Mouse (Mus musculus) v-Abl transformed pro-B cells (cell line): ENCODE results near the gene Sgca.

Experiments used
- in situ Hi-C, 2 experiments: fragments of 400-800 bp; cut with MboI; formaldehyde crosslinking; loops; one replicate each; pipeline ENCODE4 v1.15.1; 2025; ENCODE audit not compliant: unreplicated experiment in 2 of 2

Sgca gene

DNA sequence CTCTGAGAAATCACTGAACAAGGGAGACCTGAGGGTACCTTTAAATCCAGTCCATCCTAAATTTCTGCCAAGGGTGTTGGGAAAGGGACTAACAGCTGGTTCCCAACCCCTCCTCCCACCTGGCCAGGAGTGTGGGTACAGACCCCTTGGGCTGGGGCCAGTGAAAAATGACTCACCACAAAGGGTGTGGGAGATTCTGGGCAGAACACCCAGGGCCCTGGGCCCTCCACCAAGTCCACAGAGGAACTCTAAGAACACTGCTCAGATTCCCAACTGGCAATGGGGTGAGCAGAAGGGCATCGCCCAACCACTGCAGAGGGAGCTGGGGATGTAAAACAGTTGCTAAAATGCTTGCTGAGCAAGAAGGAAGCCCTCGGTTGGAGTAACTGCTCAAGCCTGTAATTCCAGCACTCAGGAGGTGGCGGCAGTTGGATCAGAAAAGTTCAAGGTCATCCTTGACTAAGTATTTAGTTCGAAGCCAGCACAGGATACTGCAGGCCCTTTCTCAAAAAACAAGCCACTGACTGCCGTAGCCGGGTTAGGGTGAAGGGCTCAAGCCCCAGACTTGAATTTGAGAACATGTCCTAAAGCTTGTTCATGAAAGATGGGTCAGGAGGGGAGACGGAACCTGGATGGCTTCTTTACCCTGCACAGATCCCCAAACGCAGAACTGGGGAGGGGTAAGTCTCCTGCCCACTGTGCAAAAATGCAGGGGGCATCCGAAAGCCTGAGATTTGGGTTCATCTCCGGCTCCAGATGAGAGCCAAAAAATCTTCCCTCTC is 12.8 kb upstream of the Sgca start:
- in situ Hi-C loops: no loop called here

DNA sequence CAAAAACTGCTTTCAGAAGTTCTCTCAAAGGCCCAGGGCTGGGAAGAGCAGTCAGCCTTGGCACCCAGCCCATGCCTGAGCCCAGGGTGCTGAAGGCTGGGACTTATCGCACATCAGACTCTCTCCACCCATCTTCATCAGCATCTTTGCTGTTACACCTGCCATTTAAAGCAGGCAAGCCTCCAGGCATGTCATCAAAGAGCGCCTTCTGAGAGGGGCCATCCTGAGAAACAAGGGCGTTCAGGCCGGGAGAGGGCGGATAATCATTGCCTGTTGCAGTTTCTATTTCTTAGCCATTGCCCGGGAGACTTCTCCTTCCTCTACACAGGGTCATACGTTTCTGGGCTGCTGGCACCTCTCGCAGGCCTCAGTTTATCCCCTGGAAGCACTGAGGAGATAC is 11.7 kb upstream of the Sgca start:
- in situ Hi-C loops: no loop called here

DNA sequence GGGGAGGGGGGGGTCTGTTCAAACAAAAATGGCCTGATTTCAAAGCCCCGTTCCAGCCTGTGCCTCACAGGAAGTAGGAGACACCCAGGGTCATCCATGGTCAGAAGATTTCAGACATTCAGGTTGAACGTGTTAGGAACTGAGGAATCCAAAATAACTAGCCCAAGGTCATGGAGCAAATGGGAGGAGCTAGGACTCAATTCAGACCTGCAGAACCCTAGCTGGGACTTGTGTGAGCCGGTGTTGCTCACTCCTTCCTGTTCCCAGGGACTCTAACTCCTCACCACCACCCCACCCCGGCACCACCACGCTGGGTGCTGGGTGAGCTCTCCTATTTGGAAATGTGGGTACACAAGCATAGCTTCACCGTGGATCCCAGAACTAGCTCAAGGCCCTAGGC is 11.2 kb upstream of the Sgca start:
- in situ Hi-C loops: no loop called here

DNA sequence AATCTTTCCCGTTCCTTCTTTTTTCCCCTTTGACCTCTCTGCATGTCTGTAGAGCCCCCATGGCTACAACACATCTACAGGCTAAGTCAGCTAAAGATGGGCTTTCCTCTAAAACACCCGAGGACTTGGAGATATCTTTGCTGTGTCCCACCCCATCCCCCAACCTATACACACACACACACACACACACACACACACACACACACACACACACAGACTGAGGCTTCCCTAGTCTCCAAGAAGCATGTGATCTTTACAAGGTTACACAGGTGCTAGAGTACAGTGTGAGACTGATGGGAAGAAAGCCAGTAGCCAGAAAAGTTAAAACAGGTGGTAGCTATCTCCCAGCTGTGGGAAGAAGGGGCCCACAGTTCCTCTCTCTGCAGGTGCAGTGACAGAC is 10.3 kb upstream of the Sgca start:
- in situ Hi-C loops: no loop called here

DNA sequence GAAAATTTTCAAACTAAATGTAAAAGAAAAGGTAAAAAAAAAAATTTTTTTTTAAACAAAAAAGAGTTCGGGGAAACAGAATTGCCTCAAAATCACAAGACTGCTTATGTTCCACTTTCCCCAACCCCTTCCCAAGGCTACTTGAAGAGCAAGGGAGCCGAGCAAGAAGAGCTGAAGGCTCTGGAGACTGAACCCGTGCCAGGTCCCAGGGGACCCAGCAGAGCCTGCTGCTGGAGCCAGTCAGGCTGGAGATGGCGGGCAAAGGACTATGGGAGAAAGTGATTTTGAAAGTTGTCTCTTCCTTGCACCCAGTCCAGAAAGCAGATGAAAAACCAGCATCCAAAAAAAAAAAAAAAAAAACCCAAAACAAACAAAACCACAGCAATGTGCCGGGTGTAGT is 9.7 kb upstream of the Sgca start:
- in situ Hi-C loops: no loop called here

DNA sequence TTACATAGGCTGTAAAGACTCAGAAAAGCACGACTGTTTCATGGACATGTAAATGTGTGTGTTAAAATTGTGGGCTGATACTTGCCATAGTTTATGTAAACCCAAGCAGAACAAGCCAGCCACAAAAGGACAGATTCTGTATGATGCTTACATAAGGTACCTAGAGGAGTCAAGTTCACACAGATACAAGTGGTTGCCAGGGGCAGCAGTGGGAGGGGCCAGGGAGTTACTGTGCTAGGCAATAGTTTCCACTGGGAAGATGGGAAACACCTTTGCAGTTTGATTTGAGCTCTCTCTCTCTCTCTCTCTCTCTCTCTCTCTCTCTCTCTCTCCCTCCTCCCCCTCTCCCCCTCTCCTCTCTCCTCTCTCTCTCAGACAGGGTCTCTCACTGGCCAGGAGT is 9.0 kb upstream of the Sgca start:
- in situ Hi-C loops: no loop called here

DNA sequence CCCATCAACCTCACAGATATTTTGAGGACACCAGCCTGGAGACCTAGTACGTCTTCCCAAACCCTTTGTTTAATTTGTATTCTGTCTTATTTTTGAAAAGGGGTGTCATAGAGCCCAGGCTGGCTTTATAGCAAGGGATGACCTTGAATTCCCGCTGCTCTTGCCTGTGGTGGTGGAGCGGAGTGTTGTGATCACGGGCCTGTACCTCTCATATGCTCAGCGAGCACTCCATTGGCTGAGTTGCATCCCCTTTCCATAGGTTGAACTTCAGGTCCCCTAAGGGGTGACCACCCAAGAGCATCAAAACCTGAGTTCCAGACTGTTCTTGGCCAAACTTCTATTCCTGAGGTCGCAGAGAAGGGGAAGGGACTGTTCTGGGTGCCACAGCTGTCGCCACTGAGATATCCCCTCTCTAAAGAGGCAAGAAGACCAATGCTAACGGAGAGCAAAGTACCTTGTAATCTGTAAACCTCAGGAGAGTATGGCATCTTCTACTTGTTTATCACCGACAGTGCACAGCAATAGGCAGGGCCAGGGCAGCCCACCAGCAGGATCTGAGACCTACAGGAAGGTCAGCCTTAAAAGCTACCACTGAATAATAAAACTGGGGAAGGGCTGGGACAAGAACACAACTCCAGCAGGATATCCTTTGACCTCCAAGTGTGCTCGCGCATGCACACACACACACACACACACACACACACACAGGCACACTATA is 3.5 kb upstream of the Sgca start:
- in situ Hi-C loops: loop anchor here in 1 of 2 experiments (10.0 kb wide), 1 partner anchor 65 kb away; the partner anchor contains the start of gene Pdk2

DNA sequence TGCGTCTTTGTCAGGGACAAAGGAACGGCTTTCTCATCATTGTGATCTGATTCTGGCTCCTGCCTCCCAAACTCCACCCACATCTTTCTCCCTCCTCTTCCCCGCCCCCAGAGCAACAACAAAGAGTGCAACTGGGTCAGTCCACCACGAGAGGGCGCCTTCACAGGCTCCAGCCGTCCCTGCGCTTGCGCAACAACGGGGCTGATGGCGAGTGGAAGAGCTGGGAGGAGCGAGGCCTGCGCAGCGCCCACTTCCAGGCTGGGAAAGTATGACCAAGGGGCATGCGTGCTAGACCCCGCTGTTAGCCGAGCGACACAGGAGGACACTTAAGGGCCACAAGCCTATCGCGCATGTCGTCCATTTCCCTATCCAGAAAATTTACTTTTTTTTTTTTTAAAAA is 2.8 kb upstream of the Sgca start:
- in situ Hi-C loops: loop anchor here in 1 of 2 experiments (10.0 kb wide), 1 partner anchor 66 kb away; the partner anchor contains the start of gene Pdk2

DNA sequence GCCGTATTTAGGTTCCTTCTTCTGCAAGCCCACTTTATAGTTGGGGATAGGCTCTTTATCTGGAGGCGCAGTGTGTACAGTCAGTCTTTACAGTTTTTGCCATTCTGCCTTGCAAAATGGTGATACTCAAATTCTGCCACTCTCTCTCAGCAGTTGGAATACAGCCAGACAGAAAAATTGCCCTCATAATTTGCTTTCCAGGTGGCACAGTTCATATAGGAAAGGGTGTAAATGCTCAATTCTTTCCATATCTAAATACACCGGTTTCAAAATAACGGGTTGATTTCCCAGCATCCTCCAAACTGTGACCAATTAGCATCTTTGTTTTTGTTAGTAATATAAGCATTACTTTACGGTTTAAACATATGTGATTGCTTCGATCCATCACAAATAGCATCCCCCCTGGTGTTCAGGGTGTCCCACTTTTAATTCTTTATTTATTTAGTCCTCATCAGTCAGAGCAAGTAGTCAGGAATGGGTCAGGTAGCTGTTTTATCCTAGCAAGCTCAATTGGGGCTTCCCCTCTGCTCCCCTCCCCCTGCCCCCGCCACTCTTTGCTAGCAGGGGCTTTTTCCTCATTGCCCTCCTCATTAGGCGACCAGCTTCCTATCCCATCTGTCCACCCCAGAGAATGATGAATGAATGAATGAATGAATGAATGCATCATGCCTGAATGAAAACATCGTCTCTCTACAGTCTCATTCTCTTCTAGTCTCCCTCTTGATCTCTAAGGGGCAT is 2.2 kb upstream of the Sgca start:
- in situ Hi-C loops: loop anchor here in 1 of 2 experiments (10.0 kb wide), 1 partner anchor 66 kb away; the partner anchor contains the start of gene Pdk2

DNA sequence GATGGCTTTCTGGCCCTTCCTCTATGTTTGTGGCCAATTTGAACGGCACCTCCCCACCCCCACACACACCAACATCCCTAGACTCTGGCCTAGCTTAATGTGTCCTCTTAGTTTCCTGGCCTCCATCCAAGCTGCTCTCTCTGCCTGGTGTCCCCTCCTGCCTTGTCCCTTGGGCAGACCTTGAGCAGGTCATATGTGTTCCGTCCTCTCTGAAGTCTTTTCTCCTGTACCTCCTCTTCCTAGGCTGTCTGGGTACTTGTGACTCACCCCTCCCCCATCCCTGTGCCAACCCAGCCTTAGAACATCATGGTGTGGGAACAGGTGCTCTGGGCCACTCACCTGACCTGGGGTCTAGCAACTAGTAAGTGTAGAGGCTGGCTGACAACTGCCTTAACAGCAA is 1.2 kb downstream of the Sgca start:
- in situ Hi-C loops: loop anchor here (5.0 to 10.0 kb wide), 3 partner anchors 32 to 70 kb away; partner anchors contain the start of genes Pdk2 (in 2 of the 2) and Samd14 (in 2 of the 2)

DNA sequence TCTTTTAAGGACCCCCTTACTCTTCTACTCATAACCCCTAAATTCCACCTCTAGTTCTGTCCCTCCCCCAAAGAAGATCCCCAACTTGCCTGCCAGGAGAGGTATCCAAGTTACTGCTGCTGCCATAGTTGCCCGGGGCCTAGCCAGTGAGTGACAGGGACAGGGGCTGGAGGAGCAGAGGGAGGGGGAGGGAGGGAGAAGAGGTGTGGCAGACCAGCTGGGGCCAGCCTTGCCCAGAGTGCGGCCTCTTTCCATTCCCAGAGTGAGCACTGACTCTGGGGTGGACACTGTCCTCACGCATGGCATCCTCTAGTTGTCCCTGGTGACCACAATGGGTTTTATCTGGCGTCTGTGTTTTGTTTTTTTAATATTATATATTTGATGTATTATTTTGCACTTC is 2.8 kb downstream of the Sgca start:
- in situ Hi-C loops: loop anchor here (5.0 to 10.0 kb wide), 3 partner anchors 34 to 71 kb away; partner anchors contain the start of genes Pdk2 (in 2 of the 2) and Samd14 (in 2 of the 2)

DNA sequence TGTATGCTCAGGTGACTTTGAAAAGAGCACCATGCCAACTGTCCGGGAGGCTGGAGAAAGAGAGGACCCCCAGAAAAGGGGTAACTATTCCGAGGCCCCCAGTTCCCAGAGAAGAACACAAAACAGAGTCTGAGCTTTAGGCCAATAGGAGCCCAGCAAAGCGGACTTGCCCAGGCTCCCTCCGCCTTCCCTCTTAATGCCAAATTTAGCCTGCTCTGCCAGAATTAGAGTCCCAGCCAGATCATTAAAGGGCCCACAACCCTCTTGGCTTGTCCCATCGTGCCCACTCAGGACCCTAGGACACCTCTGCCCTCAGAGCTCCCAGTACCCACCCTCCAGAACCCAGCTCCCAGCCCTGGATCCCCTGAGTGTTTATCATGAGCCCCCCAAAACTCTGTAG is 3.2 kb downstream of the Sgca start:
- in situ Hi-C loops: loop anchor here (5.0 to 10.0 kb wide), 3 partner anchors 34 to 72 kb away; partner anchors contain the start of genes Pdk2 (in 2 of the 2) and Samd14 (in 2 of the 2)

DNA sequence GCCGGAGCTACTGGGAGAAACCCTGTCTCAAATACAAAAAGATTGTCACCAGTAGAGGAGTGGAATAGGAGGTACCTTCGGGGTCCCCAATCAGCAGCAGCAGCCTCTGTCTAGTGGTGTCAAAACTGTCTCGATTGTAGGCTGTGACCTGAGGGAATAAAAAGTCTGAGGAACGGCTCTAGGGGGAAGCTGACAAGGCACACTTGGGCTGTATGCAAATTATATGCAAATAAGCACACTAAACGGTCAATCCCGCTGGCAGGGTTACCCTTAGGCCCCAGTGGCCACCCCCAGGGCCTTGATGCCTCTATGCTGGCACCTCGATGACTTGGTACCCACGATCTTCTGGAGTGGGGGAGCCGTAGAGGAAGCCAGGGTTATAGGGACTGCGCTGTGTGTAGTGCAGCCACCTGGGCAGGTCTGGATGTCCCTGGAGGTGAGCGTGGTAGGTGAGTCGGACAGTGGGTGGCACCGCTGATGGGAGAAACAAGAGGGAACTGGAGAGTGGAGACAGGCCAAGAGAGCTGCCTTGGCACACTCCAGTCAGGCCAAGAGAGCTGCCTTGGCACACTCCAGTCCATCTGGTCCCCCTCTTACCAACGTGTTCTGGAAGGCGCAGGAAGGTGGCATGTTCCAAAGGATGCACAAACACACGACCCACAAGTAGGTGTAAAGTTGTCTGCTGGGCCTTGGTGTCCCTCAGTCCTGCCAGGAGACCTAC is 4.1 kb downstream of the Sgca start:
- in situ Hi-C loops: loop anchor here (5.0 to 10.0 kb wide), 3 partner anchors 35 to 73 kb away; partner anchors contain the start of genes Pdk2 (in 2 of the 2) and Samd14 (in 2 of the 2)

DNA sequence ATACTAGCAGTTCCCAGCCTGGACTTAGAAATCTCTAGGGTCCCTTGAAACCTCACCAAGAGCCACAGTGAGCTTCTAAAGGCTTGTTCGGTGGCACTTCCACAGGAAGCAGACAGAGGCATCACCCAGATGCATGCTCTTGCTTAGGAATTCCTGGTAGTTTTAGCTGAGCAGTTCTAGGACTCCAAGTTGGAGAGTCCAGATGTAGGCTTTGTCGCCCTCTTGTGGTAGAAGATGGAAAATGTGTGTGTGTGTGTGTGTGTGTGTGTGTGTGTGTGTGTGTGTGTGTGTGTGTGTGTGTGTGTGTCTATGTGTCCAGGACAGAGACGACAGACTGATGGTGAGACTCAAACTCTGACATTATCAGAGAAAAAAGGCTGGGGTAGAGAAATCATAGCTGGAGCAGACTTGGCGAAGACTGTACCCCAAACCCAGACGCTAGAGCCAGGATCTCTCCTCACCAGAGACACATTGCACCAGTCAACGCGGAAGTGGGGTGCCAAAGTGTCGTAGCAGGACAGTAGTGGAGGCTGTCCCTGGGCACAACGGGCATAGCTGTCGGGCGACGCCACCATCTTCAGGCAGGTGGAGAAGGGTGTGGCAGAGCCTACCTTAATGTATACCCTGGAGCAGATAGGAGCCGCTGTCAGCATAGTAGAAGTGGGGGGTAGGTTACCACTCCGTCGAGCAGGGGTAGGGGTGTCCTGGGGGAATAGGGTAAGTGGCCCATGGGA is 5.8 kb downstream of the Sgca start:
- in situ Hi-C loops: loop anchor here (5.0 to 10.0 kb wide), 3 partner anchors 37 to 74 kb away; partner anchors contain the start of genes Pdk2 (in 2 of the 2) and Samd14 (in 2 of the 2)

DNA sequence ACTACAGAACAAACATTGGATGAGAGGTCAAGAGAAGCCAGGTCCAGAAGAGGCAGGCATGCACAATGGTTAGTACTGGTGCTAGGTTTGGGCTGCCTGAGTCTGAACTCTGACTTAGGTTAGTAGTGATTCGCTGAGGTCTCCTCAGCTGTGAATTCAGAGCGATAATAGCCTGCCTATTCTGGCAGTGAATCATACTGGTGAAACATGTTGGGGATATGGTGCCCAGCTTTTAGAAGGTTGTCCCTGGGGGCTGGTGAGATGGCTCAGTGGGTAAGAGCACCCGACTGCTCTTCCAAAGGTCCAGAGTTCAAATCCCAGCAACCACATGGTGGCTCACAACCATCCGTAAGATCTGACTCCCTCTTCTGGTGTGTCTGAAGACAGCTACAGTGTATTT is 6.4 kb downstream of the Sgca start:
- in situ Hi-C loops: loop anchor here (5.0 to 10.0 kb wide), 4 partner anchors 38 to 135 kb away; partner anchors contain the start of genes Pdk2 (in 2 of the 2) and Samd14 (in 2 of the 2)

DNA sequence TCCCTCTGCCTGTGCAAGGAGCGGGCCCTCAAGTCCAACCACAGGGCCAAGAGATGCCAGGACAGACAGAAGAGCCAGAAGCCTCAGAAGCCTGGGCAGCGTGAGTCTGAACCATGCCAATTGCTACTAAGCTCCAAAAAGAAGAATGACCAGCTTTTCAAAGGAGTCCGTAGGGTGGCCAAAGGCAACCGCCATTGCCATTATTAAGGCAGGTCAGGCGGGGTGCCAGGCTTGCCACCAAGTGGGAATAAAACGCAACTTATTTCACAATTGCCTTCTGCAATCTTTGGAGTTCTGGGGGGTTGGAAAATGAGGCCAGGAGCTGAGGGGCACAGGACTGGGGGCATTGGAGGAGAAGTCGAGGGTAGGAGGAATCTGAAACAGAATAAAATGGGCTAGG is 7.9 kb downstream of the Sgca start:
- in situ Hi-C loops: loop anchor here in 1 of 2 experiments (10.0 kb wide), 1 partner anchor 137 kb away; no protein-coding TSS in a partner anchor

DNA sequence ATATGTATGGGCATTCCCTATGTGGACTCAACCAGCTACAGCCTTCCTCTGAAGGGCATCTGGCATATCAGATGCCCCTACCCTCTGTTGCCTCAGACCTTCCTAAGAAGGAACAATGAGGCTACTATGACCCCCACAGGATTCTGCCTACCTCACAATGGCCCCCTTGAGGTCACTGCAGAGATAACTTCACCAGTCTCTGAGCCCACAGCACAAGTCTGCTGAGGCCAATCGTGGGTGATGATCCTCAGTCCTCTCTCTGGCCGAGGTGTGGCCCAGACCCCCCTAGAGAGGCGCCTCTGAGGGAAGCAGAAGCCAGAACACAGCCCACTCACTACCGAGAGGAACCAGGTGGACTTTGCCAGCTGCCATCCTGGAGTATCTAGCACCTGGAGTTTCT is 8.7 kb downstream of the Sgca start, which contains the start of gene Hils1:
TSS of gene Hils1 (plus strand) at position 175 of the 400 bp plus-strand sequence.
- in situ Hi-C loops: loop anchor here in 1 of 2 experiments (10.0 kb wide), 1 partner anchor 137 kb away; no protein-coding TSS in a partner anchor

DNA sequence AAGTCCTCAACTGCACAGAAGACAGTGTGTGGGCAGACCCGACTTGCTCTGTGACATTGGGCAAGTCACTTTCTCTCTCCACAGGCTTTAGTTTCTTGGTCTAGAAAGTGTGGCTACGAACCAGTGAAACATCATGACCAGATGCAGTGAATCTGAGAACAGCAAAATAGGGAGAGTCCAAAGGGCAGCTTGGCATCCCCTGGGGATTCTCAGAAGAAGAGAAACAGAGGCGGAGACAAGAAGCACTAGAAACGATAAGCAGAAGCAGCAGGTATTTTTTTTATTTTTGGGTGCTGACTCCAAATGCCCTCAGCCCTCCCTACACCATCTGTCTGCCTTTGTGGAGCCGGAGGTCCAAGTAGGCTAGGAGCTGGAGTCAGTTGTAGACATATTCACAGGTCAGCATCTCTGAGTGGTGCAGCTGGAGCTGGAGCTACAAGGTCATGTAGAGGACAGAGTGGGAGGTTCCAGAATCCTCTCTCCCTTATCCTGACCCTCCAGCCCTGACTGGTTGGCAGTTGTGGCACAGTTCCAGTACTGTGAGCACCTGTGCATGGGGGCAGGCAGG is 13.5 kb downstream of the Sgca start:
- in situ Hi-C loops: loop anchor here in 1 of 2 experiments (10.0 kb wide), 1 partner anchor 142 kb away; no protein-coding TSS in a partner anchor
